Mouse (Mus musculus) kidney, embryonic 15.5 days (tissue): ENCODE results near the gene Cdc42ep4. TPM values are rescaled to one million over a fixed set of nuclear protein-coding genes. Genes with fewer than 3 reads are reported as not detected.

Experiments used
- ATAC-seq: fragments of 200-750 bp; cut with Nextera tagmentation; replicated peaks from 2 replicates; pipeline ENCODE4 v1.8.0; 2017; ENCODE audit warnings: moderate TSS enrichment; ENCODE audit not compliant: low FRiP score
- H3K27ac ChIP-seq: fragments of 300-500 bp; sonication (generic); 2 replicates; pipeline ENCODE4 v1.5.1; 2015; ENCODE audit warnings: mild to moderate bottlenecking, inconsistent platforms
- H3K27me3 ChIP-seq: fragments of 300-500 bp; sonication (generic); 2 replicates; pipeline ENCODE4 v1.6.1; 2015; ENCODE audit warnings: inconsistent platforms
- H3K36me3 ChIP-seq: fragments of 300-500 bp; sonication (generic); 2 replicates; pipeline ENCODE4 v1.6.1; 2015; ENCODE audit warnings: inconsistent platforms
- H3K4me1 ChIP-seq: fragments of 300-500 bp; sonication (generic); 2 replicates; pipeline ENCODE4 v1.6.1; 2015; ENCODE audit warnings: inconsistent platforms
- H3K4me2 ChIP-seq: fragments of 300-500 bp; sonication (generic); 2 replicates; pipeline ENCODE4 v1.6.1; 2015; ENCODE audit warnings: moderate library complexity, mild to moderate bottlenecking, inconsistent platforms
- H3K4me3 ChIP-seq: fragments of 300-500 bp; sonication (generic); replicated peaks from 2 replicates; pipeline ENCODE4 v1.5.1; 2015; ENCODE audit warnings: mild to moderate bottlenecking, inconsistent platforms
- H3K9ac ChIP-seq: fragments of 300-500 bp; sonication (generic); 2 replicates; pipeline ENCODE4 v1.6.1; 2015; ENCODE audit warnings: mild to moderate bottlenecking, inconsistent platforms
- H3K9me3 ChIP-seq: fragments of 300-500 bp; sonication (generic); replicated peaks from 2 replicates; pipeline ENCODE4 v1.6.1; 2016; ENCODE audit warnings: inconsistent platforms
- WGBS: fragments of 180-500 bp; shearing (Covaris S2); methylation state at CpG from one replicate; pipeline ENCODE4 v1.1.7; 2015; ENCODE audit warnings: mixed read lengths; 5-methylcytosine and 5-hydroxymethylcytosine counted together
- polyA plus RNA-seq: library from polyadenylated mRNA; unstranded; fragments of >200 nt; fragmentation: Nextera tagmentation; extraction: Ambion mirVana; gene quantifications from 2 replicates; pipeline ENCODE4 v1.2.1, GENCODE M21; 2015

Gene Cdc42ep4
- polyA plus RNA-seq, 1 experiment from 2014 or later: 66.7 TPM

DNA sequence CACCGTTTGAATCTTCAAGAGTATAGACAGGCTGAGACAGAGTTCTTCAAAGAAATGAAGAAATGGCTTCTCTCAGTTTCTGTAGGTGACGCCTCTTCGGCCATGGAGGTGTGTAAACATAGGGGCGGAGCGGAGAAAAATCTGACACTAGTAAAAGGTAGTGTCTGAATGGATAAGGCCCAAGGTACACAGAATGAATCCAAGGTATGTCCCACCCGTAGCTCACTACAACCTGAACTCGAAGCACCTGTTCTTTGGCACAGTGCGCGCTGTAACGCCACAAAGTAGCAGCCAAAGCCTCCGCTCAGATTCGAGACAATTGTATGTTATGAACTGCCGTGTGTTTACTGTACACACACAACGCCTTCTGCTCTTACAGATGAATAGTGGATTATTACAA, 4.2 kb upstream of the Cdc42ep4 start:
- no peak overlapping the region for H3K4me2 ChIP-seq
- ATAC-seq: no peak
- H3K27ac ChIP-seq: no peak overlapping the region
- no peaks in the 10 kb centered on the region for H3K36me3 ChIP-seq
- WGBS: 93% methylated on average over 14 of the region's 14 CpGs
- H3K9ac ChIP-seq: no peak overlapping the region
- no peak overlapping the region for H3K4me3 ChIP-seq
- no peaks in the 10 kb centered on the region for H3K9me3 ChIP-seq
- H3K4me1 ChIP-seq: peaks cover 23% of the 10 kb centered on the region
- H3K27me3 ChIP-seq: no peaks in the 10 kb centered on the region

GRCm38 (mm10) chr11:113754845-113755244, 3.2 kb upstream of the Cdc42ep4 start:
- Histone ChIP-seq H3K9me3 (no peaks in the 10 kb centered on the region), H3K9ac (no peak overlapping the region), H3K4me2 (no peak overlapping the region), H3K27me3 (no peaks in the 10 kb centered on the region), H3K4me1 (peaks cover 30% of the 10 kb centered on the region), H3K36me3 (no peaks in the 10 kb centered on the region), H3K4me3 (no peak overlapping the region), H3K27ac (no peak overlapping the region)
- 57% methylated on average over 9 of the region's 9 CpGs for WGBS
- no peak for ATAC-seq

DNA sequence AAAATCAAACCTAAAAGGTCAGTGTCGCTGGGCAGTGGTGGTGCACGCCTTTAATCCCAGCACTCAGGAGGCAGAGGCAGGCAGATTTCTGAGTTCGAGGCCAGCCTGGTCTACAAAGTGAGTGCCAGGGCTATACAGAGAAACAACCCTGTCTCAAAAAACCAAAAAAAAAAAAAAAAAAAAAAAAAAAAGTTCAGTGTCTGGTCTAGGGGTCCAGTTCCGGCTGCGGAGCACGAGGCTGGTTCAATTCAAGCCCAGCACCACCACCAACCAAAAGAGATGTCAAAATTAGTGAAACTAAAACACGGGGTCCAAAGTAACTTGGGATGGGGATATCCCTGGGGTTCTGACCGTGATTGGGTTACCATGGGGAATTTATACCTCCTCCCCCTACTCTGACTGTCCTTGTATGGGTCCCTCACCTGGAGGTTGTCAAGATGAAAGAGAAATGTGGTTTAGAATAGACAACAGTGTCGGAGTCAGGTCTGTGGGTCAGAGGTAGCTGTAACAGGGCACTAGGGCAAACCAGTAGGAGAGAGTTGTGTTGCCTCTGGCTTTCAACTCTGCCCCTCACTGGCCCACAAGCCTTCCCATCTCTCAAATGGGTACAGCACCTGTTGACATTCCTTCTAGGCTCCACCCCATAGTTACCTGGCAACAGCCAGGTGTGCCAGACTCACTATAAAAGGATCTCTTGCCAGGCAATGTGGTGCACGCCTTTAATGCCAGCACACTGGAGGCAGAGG, 1.2 kb upstream of the Cdc42ep4 start:
- no peaks in the 10 kb centered on the region for H3K9me3 ChIP-seq
- no peak for ATAC-seq
- H3K36me3 ChIP-seq: 0 out of 2 replicates have a peak, but pooled peaks cover 8% of the 10 kb centered on the region
- H3K27me3 ChIP-seq: no peaks in the 10 kb centered on the region
- WGBS: 94% methylated on average over 10 of the region's 10 CpGs
- H3K27ac ChIP-seq: 0 out of 2 replicates have a peak overlapping the region, but pooled peaks have one; percentile 97
- H3K9ac ChIP-seq: no peak overlapping the region
- peaks cover 49% of the 10 kb centered on the region for H3K4me1 ChIP-seq
- no peak overlapping the region for H3K4me3 ChIP-seq
- H3K4me2 ChIP-seq: peak overlapping the region; percentile 77; the same call in 1 of the 2 replicates

DNA sequence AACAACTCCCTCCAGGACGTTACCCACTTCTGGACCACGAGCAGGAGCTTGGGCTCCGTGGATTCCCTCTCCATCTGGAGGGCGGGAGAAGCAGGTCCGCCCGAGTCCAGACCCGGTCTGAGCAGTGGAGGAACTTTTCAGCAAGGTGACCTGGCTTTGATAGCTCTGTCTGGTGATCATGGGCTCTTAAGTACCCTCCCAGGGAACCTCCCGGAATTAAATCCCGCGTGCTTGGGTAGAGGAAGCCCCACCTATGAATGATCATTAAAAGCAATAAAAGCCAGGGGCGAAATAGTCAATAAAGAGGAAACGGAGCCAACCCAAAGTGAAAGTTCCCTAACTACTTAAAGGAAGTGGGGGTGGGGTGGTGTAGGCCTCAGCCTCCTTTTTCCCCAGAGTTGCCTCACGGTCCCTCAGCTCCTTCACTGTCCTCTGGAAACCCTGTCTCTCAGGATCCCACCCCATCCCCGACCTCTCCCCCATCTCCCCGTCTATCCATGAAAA, 529 bp upstream of the Cdc42ep4 start:
- no peaks in the 10 kb centered on the region for H3K27me3 ChIP-seq
- H3K4me1 ChIP-seq: peaks cover 56% of the 10 kb centered on the region
- 16% methylated on average over 15 of the region's 15 CpGs for WGBS
- H3K36me3 ChIP-seq: 0 out of 2 replicates have a peak, but pooled peaks cover 8% of the 10 kb centered on the region
- no peaks in the 10 kb centered on the region for H3K9me3 ChIP-seq
- H3K4me2 ChIP-seq: peak overlapping the region; percentile 77
- peak; percentile 0; the same call in 1 of the 2 replicates for ATAC-seq
- H3K9ac ChIP-seq: peak overlapping the region; percentile 43
- peak overlapping the region; percentile 97 for H3K27ac ChIP-seq
- peak overlapping the region; percentile 79 for H3K4me3 ChIP-seq

- peak overlapping the region; percentile 97 for H3K27ac ChIP-seq
- H3K36me3 ChIP-seq: peaks cover 13% of the 10 kb centered on the region; the same call in 1 of the 2 replicates
- peak overlapping the region; percentile 77 for H3K4me2 ChIP-seq
- WGBS: under 1% methylated on average over 67 of the region's 67 CpGs
- H3K4me3 ChIP-seq: peak overlapping the region; percentile 79
- peaks cover 60% of the 10 kb centered on the region for H3K4me1 ChIP-seq
- peak; percentile 30 for ATAC-seq
- H3K9me3 ChIP-seq: no peaks in the 10 kb centered on the region
- peak overlapping the region; percentile 92 for H3K9ac ChIP-seq
- H3K27me3 ChIP-seq: no peaks in the 10 kb centered on the region
Measured at GRCm38 (mm10) chr11:113750571-113751483, 854 bp downstream of the Cdc42ep4 start.

- H3K4me3 ChIP-seq: peak overlapping the region; percentile 79
- WGBS: 1% methylated on average over 9 of the region's 9 CpGs
- H3K9ac ChIP-seq: peak overlapping the region; percentile 92
- ATAC-seq: peak; percentile 41; the same call in 1 of the 2 replicates
- no peaks in the 10 kb centered on the region for H3K27me3 ChIP-seq
- peaks cover 16% of the 10 kb centered on the region; the same call in 1 of the 2 replicates for H3K36me3 ChIP-seq
- peak overlapping the region; percentile 97 for H3K27ac ChIP-seq
- H3K4me1 ChIP-seq: peaks cover 58% of the 10 kb centered on the region
- no peaks in the 10 kb centered on the region for H3K9me3 ChIP-seq
- H3K4me2 ChIP-seq: peak overlapping the region; percentile 77
Measured at GRCm38 (mm10) chr11:113749749-113750351, 1.8 kb downstream of the Cdc42ep4 start.

GRCm38 (mm10) chr11:113748797-113749521, 2.7 kb downstream of the Cdc42ep4 start:
- Histone ChIP-seq H3K4me1 (peaks cover 49% of the 10 kb centered on the region), H3K27ac (peak overlapping the region; percentile 97), H3K9me3 (no peaks in the 10 kb centered on the region), H3K4me3 (peak overlapping the region; percentile 79), H3K27me3 (no peaks in the 10 kb centered on the region), H3K9ac (peak overlapping the region; percentile 92), H3K36me3 (peaks cover 21% of the 10 kb centered on the region; the same call in 1 of the 2 replicates), H3K4me2 (peak overlapping the region; percentile 77)
- WGBS: 6% methylated on average over 21 of the region's 21 CpGs
- no peak for ATAC-seq

DNA sequence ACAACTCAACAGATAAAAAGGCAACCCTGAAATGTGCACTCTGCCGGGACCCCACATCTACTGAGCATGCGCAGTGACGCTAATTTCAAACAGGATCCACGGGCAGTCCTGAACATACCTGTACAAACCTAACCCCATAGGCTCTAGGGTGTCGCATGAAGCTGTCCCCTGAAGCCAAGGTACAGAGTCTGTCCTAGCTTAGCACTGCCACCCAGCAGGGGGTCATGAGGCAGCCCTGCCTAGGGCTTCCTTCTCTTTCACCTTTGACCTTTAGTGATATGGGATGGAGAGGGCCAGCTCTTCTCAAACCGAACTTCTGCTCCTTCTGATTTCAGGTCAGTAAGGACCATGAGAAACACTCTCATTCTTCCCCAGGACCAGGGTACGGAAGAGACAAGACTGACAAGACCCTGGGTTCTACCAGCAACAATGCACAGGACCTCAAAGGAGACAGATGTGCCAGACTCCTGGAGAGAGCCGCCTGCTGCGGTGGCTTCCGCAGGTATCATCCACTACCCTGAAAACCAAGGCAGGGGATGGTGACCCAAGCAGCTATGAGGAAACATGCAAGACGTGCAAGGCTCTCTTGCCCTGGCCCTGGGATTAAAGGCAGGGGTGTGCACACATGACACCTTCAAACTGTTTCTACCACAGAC, 3.8 kb downstream of the Cdc42ep4 start:
- Histone ChIP-seq H3K4me1 (peaks cover 46% of the 10 kb centered on the region), H3K27me3 (no peaks in the 10 kb centered on the region), H3K9ac (peak overlapping the region; percentile 26; the same call in 1 of the 2 replicates), H3K36me3 (peaks cover 30% of the 10 kb centered on the region), H3K27ac (peak overlapping the region; percentile 97), H3K9me3 (no peaks in the 10 kb centered on the region), H3K4me3 (peak overlapping the region; percentile 79), H3K4me2 (peak overlapping the region; percentile 77)
- WGBS: 81% methylated on average over 11 of the region's 11 CpGs
- no peak for ATAC-seq

GRCm38 (mm10) chr11:113747056-113747455, 4.6 kb downstream of the Cdc42ep4 start:
- Histone ChIP-seq H3K9me3 (no peaks in the 10 kb centered on the region), H3K4me1 (peaks cover 41% of the 10 kb centered on the region), H3K27me3 (no peaks in the 10 kb centered on the region), H3K36me3 (peaks cover 38% of the 10 kb centered on the region), H3K4me2 (peak overlapping the region; percentile 77), H3K27ac (peak overlapping the region; percentile 97), H3K9ac (peak overlapping the region; percentile 26), H3K4me3 (peak overlapping the region; percentile 3; the same call in 1 of the 2 replicates)
- ATAC-seq: no peak
- WGBS: 23% methylated on average over 16 of the region's 16 CpGs

GRCm38 (mm10) chr11:113745961-113746360, 5.7 kb downstream of the Cdc42ep4 start:
- ATAC-seq: no peak
- Histone ChIP-seq H3K9ac (no peak overlapping the region), H3K36me3 (peaks cover 49% of the 10 kb centered on the region), H3K27me3 (no peaks in the 10 kb centered on the region), H3K4me3 (no peak overlapping the region), H3K27ac (no peak overlapping the region), H3K4me1 (peaks cover 38% of the 10 kb centered on the region), H3K4me2 (no peak overlapping the region), H3K9me3 (no peaks in the 10 kb centered on the region)
- 66% methylated on average over 4 of the region's 4 CpGs for WGBS
